Mouse (Mus musculus): Measurements from ENCODE around the gene Tmem126b.

The Tmem126b gene

DNA sequence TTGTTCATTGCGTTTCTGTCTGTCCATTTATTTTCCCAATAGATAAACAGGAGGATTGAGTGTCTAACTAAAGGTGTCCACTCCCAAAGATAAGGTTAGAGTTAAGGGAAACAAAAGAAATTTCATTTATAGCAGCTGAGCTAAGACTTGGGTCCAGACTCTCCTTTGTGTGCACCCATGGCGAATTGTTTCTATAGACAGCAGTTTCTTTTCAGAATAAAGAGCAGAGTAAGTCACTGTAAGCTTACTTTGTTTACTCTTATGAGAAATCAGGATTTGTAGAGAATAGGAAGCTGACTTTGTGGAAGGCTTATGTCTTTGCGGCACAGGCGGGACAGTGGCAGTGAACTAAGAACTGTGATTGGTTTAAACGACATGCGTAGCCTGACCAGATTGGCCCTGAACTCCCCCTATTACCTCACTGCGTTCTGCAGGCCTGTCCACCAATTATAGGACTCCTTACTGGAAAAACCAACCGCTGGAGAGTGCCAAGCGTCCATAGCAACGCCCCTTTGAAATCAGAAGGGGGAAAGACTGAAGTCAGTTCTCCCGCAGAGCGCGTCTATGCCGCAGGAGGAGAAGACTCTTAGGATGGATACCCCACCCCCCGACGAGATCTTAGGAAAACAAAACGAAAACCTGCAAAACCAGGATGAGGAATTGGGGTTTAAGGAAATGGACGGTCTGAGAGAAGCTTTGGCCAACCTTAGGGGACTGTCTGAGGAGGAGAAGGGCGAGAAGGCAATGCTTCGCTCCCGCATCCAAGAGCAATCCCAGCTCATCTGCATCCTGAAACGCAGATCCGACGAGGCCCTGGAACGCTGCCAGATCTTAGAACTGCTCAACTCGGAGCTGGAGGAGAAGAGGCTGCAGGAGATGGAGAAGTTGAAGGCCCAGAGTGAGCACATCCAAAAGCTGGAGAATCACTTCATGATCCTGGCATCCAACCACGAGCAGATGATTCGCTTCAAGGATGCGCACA lies 49.5 kb downstream of the Tmem126b start, which contains the start of gene Ccdc89:
TSS of gene Ccdc89 (plus strand) at position 558 of the 982 bp plus-strand sequence.
- in situ Hi-C loops (cut with MboI; ENCODE audit: low sequenced_read_pairs): no loop called here
